Mouse (Mus musculus) intestine, embryonic 14.5 days (tissue): ENCODE measurements around the gene Spsb4. TPM values are rescaled to one million over a fixed set of nuclear protein-coding genes. Genes with fewer than 3 reads are reported as not detected.

Experiments used
- ATAC-seq: fragments of 200-750 bp; cut with Nextera tagmentation; replicated peaks from 2 replicates; pipeline ENCODE4 v1.8.0; 2017; ENCODE audit warnings: low read depth, moderate number of reproducible peaks, moderate TSS enrichment, moderate library complexity; ENCODE audit not compliant: low FRiP score, low TSS enrichment
- DNase-seq: peaks from one replicate; pipeline ENCODE4 v3.0.0-alpha.2; 2018; ENCODE audit warnings: low spot score
- H3K27ac ChIP-seq: fragments of 300-500 bp; sonication (generic); 2 replicates; pipeline ENCODE4 v1.5.1; 2014; ENCODE audit warnings: low read depth, mild to moderate bottlenecking, control low read depth
- H3K27me3 ChIP-seq: fragments of 300-500 bp; sonication (generic); replicated peaks from 2 replicates; pipeline ENCODE4 v1.6.1; 2014; ENCODE audit warnings: low read length, control low read depth; ENCODE audit not compliant: control insufficient read depth, insufficient read depth
- H3K36me3 ChIP-seq: fragments of 300-500 bp; sonication (generic); 2 replicates; pipeline ENCODE4 v1.6.1; 2014; ENCODE audit warnings: low read length, control low read depth; ENCODE audit not compliant: control insufficient read depth, insufficient read depth
- H3K4me1 ChIP-seq: fragments of 300-500 bp; sonication (generic); replicated peaks from 2 replicates; pipeline ENCODE4 v1.6.1; 2014; ENCODE audit warnings: low read length, control low read depth, mixed read lengths; ENCODE audit not compliant: control insufficient read depth, insufficient read depth
- H3K4me2 ChIP-seq: fragments of 300-500 bp; sonication (generic); 2 replicates; pipeline ENCODE4 v1.6.1; 2014; ENCODE audit warnings: low read length
- H3K4me3 ChIP-seq: fragments of 300-500 bp; sonication (generic); 2 replicates; pipeline ENCODE4 v1.5.1; 2014; ENCODE audit warnings: low read depth, low read length, control low read depth, mixed read lengths
- H3K9ac ChIP-seq: fragments of 300-500 bp; sonication (generic); 2 replicates; pipeline ENCODE4 v1.6.1; 2014; ENCODE audit warnings: mild to moderate bottlenecking, low read length
- H3K9me3 ChIP-seq: fragments of 300-500 bp; sonication (generic); 2 replicates; pipeline ENCODE4 v1.6.1; 2016; ENCODE audit warnings: low read length, control low read depth; ENCODE audit not compliant: control insufficient read depth
- WGBS: fragments of 180-500 bp; shearing (Covaris S2); extraction: QIAGEN DNeasy Blood & Tissue Kit; methylation state at CpG from one replicate; pipeline ENCODE4 v1.1.7; 2014; 5-methylcytosine and 5-hydroxymethylcytosine counted together
- polyA plus RNA-seq: library from polyadenylated mRNA; unstranded; fragments of >200 nt; fragmentation: Nextera tagmentation; extraction: Ambion mirVana; gene quantifications from 2 replicates; pipeline ENCODE4 v1.2.1, GENCODE M21; 2014

Gene Spsb4
- polyA plus RNA-seq, 1 experiment from 2014 or later = 28.3 TPM

DNA sequence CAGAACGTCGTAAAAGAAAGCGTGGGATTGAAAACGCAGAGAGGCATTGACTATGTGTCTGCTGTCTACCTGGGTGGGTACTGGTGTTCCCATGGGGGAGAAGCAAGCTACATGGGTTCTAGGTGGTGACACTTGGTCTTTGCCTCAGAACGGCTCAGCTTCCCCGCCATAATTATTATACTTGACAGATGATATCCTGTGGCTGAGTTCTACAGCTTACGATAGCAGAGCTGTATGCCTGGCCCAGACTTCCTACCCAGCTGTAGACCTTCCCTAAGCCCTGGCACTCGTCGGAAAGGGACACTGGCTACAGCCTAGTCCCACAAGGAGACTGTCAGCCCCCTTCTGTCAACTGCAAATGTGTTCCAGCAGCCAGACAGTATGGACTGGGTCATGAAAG, 37.5 kb downstream of the Spsb4 start:
- WGBS = 32% methylated on average over 9 of the region's 9 CpGs
- no peak for ATAC-seq
- H3K9me3 ChIP-seq = no peaks in the 10 kb centered on the region
- no peak overlapping the region for H3K27ac ChIP-seq
- no peak overlapping the region for H3K4me3 ChIP-seq
- H3K4me1 ChIP-seq = peaks cover 65% of the 10 kb centered on the region
- H3K4me2 ChIP-seq = no peak overlapping the region
- peak; percentile 48 for DNase-seq
- no peak overlapping the region for H3K9ac ChIP-seq
- no peaks in the 10 kb centered on the region for H3K27me3 ChIP-seq
- H3K36me3 ChIP-seq = no peaks in the 10 kb centered on the region

- H3K9me3 ChIP-seq = no peaks in the 10 kb centered on the region
- no peak overlapping the region for H3K4me3 ChIP-seq
- no peaks in the 10 kb centered on the region for H3K36me3 ChIP-seq
- peaks cover 59% of the 10 kb centered on the region for H3K4me1 ChIP-seq
- H3K4me2 ChIP-seq = no peak overlapping the region
- H3K27me3 ChIP-seq = no peaks in the 10 kb centered on the region
- no peak overlapping the region for H3K9ac ChIP-seq
- 0 out of 2 replicates have a peak overlapping the region, but pooled peaks have one; percentile 7 for H3K27ac ChIP-seq
- ATAC-seq = no peak
- peak; percentile 57 for DNase-seq
- WGBS = 31% methylated on average over 10 of the region's 10 CpGs
Measured at GRCm38 (mm10) chr9:96980037-96980997, 38.3 kb downstream of the Spsb4 start.

DNA sequence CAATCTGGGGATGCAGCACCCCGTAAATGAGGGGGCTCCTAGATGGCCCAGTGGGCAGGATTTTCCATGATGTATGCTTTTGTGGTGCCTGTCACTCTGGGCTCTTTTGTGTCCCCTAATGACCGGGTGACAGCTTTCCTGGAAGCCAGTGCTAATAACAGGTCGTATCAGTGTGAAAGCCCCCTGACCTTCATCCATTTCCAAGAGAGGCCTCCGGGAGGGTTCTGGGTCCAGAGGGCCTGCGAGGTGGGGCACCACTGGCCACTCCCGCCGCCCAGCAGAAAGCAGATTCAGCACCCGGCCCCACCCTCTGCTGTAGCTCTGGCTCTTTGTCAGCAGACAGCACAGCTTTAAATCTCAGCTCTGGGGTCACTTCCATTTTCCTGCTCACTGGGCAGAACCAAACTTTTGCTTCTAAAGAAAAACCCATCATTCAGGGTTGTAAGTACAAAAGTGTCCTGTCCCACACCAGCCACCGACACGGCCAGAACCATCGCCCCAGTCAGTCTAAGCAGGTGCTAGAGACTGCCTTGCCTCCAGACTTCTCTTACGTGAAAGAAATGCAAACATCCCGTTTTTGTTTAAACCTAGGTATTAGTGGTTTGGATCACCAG, 39.1 kb downstream of the Spsb4 start:
- Histone ChIP-seq H3K27ac (0 out of 2 replicates have a peak overlapping the region, but pooled peaks have one; percentile 7), H3K36me3 (no peaks in the 10 kb centered on the region), H3K4me2 (no peak overlapping the region), H3K4me3 (no peak overlapping the region), H3K9ac (no peak overlapping the region), H3K27me3 (no peaks in the 10 kb centered on the region), H3K9me3 (no peaks in the 10 kb centered on the region), H3K4me1 (peaks cover 53% of the 10 kb centered on the region)
- ATAC-seq (no peak), DNase-seq (peak; percentile 53)
- 24% methylated on average over 13 of the region's 13 CpGs for WGBS

GRCm38 (mm10) chr9:96978147-96978782, 40.4 kb downstream of the Spsb4 start:
- ATAC-seq = no peak
- H3K27ac ChIP-seq = no peak overlapping the region
- H3K4me1 ChIP-seq = peaks cover 51% of the 10 kb centered on the region

DNA sequence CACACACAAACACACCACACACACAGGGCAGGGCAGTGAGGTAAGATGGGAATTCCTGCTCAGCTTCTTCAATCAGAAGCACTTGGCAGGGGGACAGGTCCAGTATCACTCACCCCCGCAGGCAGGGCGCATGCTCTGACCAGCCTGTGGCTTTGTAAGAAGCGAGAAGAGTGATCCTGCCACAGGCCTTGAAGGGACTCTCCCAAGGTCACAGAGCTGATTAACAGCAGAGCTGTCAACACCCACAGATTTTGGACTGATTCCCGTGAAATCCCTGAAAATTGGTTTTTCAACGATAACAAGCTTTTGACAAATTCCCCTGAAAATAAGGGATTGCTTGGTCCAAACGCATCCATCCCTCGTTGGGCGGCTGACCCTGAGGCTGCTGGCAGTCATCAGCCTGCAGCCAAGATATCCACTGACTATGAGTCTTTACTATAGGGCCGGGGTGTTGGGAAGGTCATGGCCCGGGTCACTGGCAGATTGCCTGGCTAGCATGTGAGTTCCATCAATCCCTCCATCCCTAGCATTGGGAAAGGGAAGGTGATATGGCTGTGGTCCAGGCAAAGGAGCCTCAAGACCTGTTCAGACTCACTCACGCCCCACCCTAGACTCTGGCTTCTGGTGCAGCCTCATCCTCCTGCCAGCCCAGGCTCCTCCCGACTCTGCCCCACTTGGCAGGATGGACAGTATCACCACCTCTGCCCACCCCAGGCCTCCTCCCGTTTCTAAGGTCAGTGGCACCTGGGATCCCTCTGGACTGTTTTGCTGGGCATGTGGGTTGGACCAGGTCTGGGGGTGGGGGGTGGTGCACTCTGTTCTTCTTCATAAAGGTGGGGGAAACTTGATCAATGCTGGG, 41.1 kb downstream of the Spsb4 start:
- Histone ChIP-seq H3K27me3 (no peaks in the 10 kb centered on the region), H3K9ac (no peak overlapping the region), H3K4me3 (no peak overlapping the region), H3K27ac (no peak overlapping the region), H3K9me3 (no peaks in the 10 kb centered on the region), H3K4me1 (peaks cover 45% of the 10 kb centered on the region), H3K36me3 (no peaks in the 10 kb centered on the region), H3K4me2 (no peak overlapping the region)
- ATAC-seq (no peak), DNase-seq (no peak)
- WGBS = 48% methylated on average over 13 of the region's 13 CpGs

More at GRCm38 (mm10) chr9:96978147-96978782, 40.4 kb downstream of the Spsb4 start:
- H3K9me3 ChIP-seq = no peaks in the 10 kb centered on the region
- no peak overlapping the region for H3K4me3 ChIP-seq
- H3K27me3 ChIP-seq = no peaks in the 10 kb centered on the region
- H3K9ac ChIP-seq = no peak overlapping the region
- DNase-seq = no peak
- no peaks in the 10 kb centered on the region for H3K36me3 ChIP-seq
- 73% methylated on average over 10 of the region's 10 CpGs for WGBS
- no peak overlapping the region for H3K4me2 ChIP-seq

GRCm38 (mm10) chr9:96973091-96973490, 45.6 kb downstream of the Spsb4 start:
- DNase-seq = no peak
- Histone ChIP-seq H3K4me3 (no peak overlapping the region), H3K9me3 (no peaks in the 10 kb centered on the region), H3K4me1 (peaks cover 14% of the 10 kb centered on the region), H3K36me3 (no peaks in the 10 kb centered on the region), H3K27ac (no peak overlapping the region), H3K9ac (no peak overlapping the region), H3K27me3 (no peaks in the 10 kb centered on the region), H3K4me2 (no peak overlapping the region)
- WGBS = 89% methylated on average over 9 of the region's 9 CpGs
- no peak for ATAC-seq

DNA sequence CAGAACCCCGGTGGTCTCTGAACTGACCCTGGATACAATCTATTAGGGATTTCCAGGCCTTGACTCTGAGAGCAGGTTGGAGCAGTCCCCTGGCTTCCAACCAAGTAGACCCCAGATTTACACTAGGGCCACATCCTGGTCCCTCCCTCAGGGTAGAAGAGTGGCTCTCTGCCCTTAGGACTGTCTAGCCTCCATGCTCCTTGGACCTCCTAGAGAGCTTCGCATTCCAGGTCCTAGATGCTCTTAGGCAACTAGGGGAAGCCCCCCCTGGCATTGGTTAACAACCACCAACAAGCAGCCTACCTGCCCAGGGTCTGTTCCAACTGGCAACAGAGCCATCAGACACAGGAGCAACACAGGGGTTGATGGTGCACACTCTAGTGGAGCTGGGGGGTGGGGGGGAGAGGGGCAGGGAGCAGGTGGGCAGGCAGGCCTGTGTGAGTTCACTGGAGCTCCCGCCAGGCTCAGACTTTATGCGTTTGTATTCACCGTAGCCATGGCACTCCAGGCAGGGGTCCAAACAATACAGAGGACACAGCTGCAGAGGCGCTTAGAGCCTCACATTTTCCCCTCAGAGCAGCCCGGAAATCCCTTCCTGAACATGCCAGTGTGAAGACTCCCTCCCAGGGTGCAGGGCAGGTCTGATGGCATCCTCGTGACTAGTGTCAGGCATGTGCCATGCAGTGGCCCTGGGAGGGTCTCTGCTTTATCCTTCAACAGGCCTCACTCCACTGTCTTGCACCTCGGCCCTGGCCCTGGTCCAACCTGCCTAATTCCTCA, 46.8 kb downstream of the Spsb4 start:
- peak overlapping the region; percentile 51; the same call in 1 of the 2 replicates for H3K27ac ChIP-seq
- no peaks in the 10 kb centered on the region for H3K9me3 ChIP-seq
- H3K27me3 ChIP-seq = no peaks in the 10 kb centered on the region
- ATAC-seq = 0 out of 2 replicates have a peak, but pooled peaks have one; percentile 38
- no peak overlapping the region for H3K4me3 ChIP-seq
- H3K9ac ChIP-seq = no peak overlapping the region
- no peak for DNase-seq
- H3K4me1 ChIP-seq = peaks cover 12% of the 10 kb centered on the region
- H3K4me2 ChIP-seq = no peak overlapping the region
- no peaks in the 10 kb centered on the region for H3K36me3 ChIP-seq
- WGBS = 57% methylated on average over 9 of the region's 9 CpGs
